Mouse (Mus musculus) gastrocnemius, adult 18-20 months (tissue): ENCODE results near the gene Nxpe2. TPM values are rescaled to one million over a fixed set of nuclear protein-coding genes. Genes with fewer than 3 reads are reported as not detected.

Experiments
- DNase-seq: peaks from one replicate; pipeline ENCODE4 v3.0.0; 2021; ENCODE audit warnings: low spot score
- total RNA-seq, 2 experiments: library from RNA; stranded (reverse); gene quantifications; 2 replicates each; pipeline ENCODE4 v1.2.3; 2021

Nxpe2 gene
- total RNA-seq, 2 experiments from 2014 or later = 0.23 to 0.47 TPM

GRCm38 (mm10) chr9:48303564-48303963 is 49.7 kb downstream of the Nxpe2 start:
- peak; percentile 11 for DNase-seq

GRCm38 (mm10) chr9:48298983-48299382 is 54.3 kb downstream of the Nxpe2 start:
- DNase-seq = no peak

DNA sequence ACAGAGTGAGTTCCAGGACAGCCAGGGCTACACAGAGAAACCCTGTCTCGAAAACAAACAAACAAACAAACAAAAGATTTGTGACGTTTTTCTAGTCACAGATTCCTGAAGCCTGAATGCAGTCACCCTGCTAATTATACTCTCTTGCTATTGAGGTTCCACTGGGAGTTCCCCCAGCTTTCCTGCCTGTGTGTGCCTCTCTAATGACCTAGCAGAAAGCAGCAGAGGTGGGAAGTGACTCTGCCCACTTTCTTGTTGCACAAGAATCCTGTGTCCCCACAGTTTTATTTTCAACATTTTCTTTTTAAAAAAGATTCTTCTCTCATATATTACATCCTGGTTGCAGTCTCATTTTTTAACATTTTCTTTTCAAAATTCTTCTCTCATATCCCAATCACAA is 58.5 kb downstream of the Nxpe2 start:
- no peak for DNase-seq

GRCm38 (mm10) chr9:48290281-48290680 is 63.0 kb downstream of the Nxpe2 start:
- DNase-seq = no peak

DNA sequence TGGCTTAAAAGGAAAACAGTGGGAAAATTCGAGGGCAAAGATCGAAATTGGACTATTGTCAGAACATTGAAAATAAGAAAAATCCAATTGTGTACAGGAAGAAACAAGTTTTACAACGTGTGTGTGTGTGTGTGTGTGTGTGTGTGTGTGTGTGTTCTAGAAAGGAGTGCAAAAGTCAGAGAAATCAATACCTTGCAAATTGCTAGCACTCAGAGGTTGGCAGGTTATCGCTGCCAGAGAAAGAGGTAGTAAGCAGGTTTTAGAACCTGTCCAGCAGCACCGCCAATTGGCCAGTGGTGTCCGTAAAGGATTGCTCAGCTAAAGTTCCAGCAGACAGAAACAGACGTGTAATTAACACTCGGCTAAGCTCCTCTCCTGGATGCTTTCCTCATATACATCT is 69.0 kb downstream of the Nxpe2 start:
- no peak for DNase-seq

DNA sequence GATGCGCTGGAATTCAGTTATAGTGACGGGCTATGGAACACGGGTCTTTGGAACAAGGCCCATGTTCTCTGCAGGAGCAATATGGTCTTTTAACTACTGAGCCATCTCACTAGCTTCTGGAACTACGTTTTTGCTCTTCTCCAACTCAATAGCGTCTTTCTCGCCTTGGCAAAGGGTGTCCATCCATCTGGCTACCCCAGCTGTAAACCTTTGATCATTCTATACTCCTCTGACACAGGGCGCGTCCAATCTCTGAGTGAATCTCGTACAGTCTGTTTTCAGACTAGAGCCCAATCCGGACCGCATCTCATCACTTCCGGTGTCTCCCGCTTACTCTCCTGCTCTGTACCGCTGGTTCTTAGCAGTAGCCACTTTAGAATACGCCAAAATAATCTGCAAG is 76.4 kb downstream of the Nxpe2 start:
- DNase-seq = no peak

Other genes with a start within 250 kb of the Nxpe2 start
- gene Nxpe4, start 191.4 kb downstream of the Nxpe2 start, total RNA-seq = 1 to 10 TPM; 1.8 to 2.5 TPM
- gene Rexo2, start 127.2 kb upstream of the Nxpe2 start, total RNA-seq = 10 to 100 TPM; 65.9 to 69.0 TPM
- 10 to 100 TPM; 13.5 to 15.5 TPM for gene Rbm7, start 141.8 kb upstream of the Nxpe2 start, total RNA-seq
- gene Gm5617, start 142.0 kb upstream of the Nxpe2 start, total RNA-seq = 1 to 10 TPM; 9.5 to 9.8 TPM